Mouse (Mus musculus) heart, embryonic 13.5 days (tissue): ENCODE measurements around the gene Hist4h4. TPM values are rescaled to one million over a fixed set of nuclear protein-coding genes. Genes with fewer than 3 reads are reported as not detected.

Experiments
- ATAC-seq: fragments of 200-750 bp; cut with Nextera tagmentation; 2 replicates; pipeline ENCODE4 v1.8.0; 2017; ENCODE audit warnings: moderate TSS enrichment; ENCODE audit not compliant: insufficient number of reproducible peaks, low FRiP score, low TSS enrichment; ENCODE audit errors: extremely low read depth
- H3K27ac ChIP-seq: fragments of 300-500 bp; sonication (generic); replicated peaks from 2 replicates; pipeline ENCODE4 v1.5.1; 2015; ENCODE audit warnings: moderate library complexity, mild to moderate bottlenecking, inconsistent platforms
- H3K27me3 ChIP-seq: fragments of 300-500 bp; sonication (generic); replicated peaks from 2 replicates; pipeline ENCODE4 v1.6.1; 2015; ENCODE audit warnings: mild to moderate bottlenecking, inconsistent platforms
- H3K36me3 ChIP-seq: fragments of 300-500 bp; sonication (generic); 2 replicates; pipeline ENCODE4 v1.6.1; 2015; ENCODE audit warnings: mild to moderate bottlenecking, inconsistent platforms
- H3K4me1 ChIP-seq: fragments of 300-500 bp; sonication (generic); 2 replicates; pipeline ENCODE4 v1.6.1; 2015; ENCODE audit warnings: inconsistent platforms
- H3K4me2 ChIP-seq: fragments of 300-500 bp; sonication (generic); 2 replicates; pipeline ENCODE4 v1.6.1; 2015; ENCODE audit warnings: inconsistent platforms, mild to moderate bottlenecking, moderate library complexity
- H3K4me3 ChIP-seq: fragments of 300-500 bp; sonication (generic); 2 replicates; pipeline ENCODE4 v1.5.1; 2015; ENCODE audit warnings: moderate library complexity, mild to moderate bottlenecking, inconsistent platforms
- H3K9ac ChIP-seq: fragments of 300-500 bp; sonication (generic); 2 replicates; pipeline ENCODE4 v1.6.1; 2015; ENCODE audit warnings: inconsistent platforms, mild to moderate bottlenecking, moderate library complexity
- H3K9me3 ChIP-seq: fragments of 300-500 bp; sonication (generic); 2 replicates; pipeline ENCODE4 v1.6.1; 2016; ENCODE audit warnings: inconsistent platforms
- WGBS: fragments of 180-500 bp; shearing (Covaris S2); methylation state at CpG from one replicate; pipeline ENCODE4 v1.1.7; 2015; ENCODE audit warnings: mixed read lengths; 5-methylcytosine and 5-hydroxymethylcytosine counted together
- microRNA-seq: library from miRNA; unstranded; fragments of <30 nt; microRNA quantifications from one replicate; pipeline ENCODE4, GENCODE M21; 2016
- polyA plus RNA-seq: library from polyadenylated mRNA; unstranded; fragments of >200 nt; fragmentation: Nextera tagmentation; extraction: Ambion mirVana; gene quantifications from 2 replicates; pipeline ENCODE4 v1.2.1, GENCODE M21; 2015

Hist4h4 gene
- polyA plus RNA-seq, 1 experiment from 2014 or later = 0.11 TPM

GRCm38 (mm10) chr6:136782146-136782545, 22.1 kb downstream of the Hist4h4 start:
- Histone ChIP-seq H3K4me3 (no peak overlapping the region), H3K4me1 (no peaks in the 10 kb centered on the region), H3K4me2 (no peak overlapping the region), H3K27ac (no peak overlapping the region), H3K27me3 (no peaks in the 10 kb centered on the region), H3K9me3 (no peaks in the 10 kb centered on the region), H3K36me3 (no peaks in the 10 kb centered on the region), H3K9ac (no peak overlapping the region)
- 84% methylated on average over 12 of the region's 12 CpGs for WGBS
- ATAC-seq = no peak

GRCm38 (mm10) chr6:136781377-136781986, 22.7 kb downstream of the Hist4h4 start, which contains the start of gene Gucy2c:
Gene Gucy2c (minus strand): TSS chr6:136781765.
- no peak within 1 kb of the TSS for H3K4me3 ChIP-seq
- no peaks in the 10 kb centered on the region for H3K9me3 ChIP-seq
- H3K36me3 ChIP-seq = no peaks in the 10 kb centered on the region
- 72% methylated on average over 20 of the region's 20 CpGs for WGBS
- H3K27ac ChIP-seq = no peak within 1 kb of the TSS
- no peaks in the 10 kb centered on the region for H3K27me3 ChIP-seq
- H3K4me2 ChIP-seq = no peak within 1 kb of the TSS
- H3K9ac ChIP-seq = no peak within 1 kb of the TSS
- no peaks in the 10 kb centered on the region for H3K4me1 ChIP-seq
- ATAC-seq = no peak

GRCm38 (mm10) chr6:136776392-136776791, 27.8 kb downstream of the Hist4h4 start:
- no peak overlapping the region for H3K9ac ChIP-seq
- ATAC-seq = no peak
- no peak overlapping the region for H3K27ac ChIP-seq
- H3K4me3 ChIP-seq = no peak overlapping the region
- no peaks in the 10 kb centered on the region for H3K27me3 ChIP-seq
- H3K9me3 ChIP-seq = no peaks in the 10 kb centered on the region
- no peaks in the 10 kb centered on the region for H3K36me3 ChIP-seq
- no peak overlapping the region for H3K4me2 ChIP-seq
- WGBS = 83% methylated on average over 1 of the region's 1 CpGs
- H3K4me1 ChIP-seq = no peaks in the 10 kb centered on the region

- Histone ChIP-seq H3K36me3 (no peaks in the 10 kb centered on the region), H3K9me3 (no peaks in the 10 kb centered on the region), H3K9ac (no peak overlapping the region), H3K27me3 (no peaks in the 10 kb centered on the region), H3K4me2 (no peak overlapping the region), H3K27ac (no peak overlapping the region), H3K4me1 (no peaks in the 10 kb centered on the region), H3K4me3 (no peak overlapping the region)
- WGBS = 65% methylated on average over 7 of the region's 7 CpGs
- ATAC-seq = no peak
Measured at GRCm38 (mm10) chr6:136769859-136770258, 34.4 kb downstream of the Hist4h4 start.

GRCm38 (mm10) chr6:136769143-136769542, 35.1 kb downstream of the Hist4h4 start:
- H3K27me3 ChIP-seq = no peaks in the 10 kb centered on the region
- H3K4me2 ChIP-seq = no peak overlapping the region
- WGBS = 63% methylated on average over 8 of the region's 8 CpGs
- H3K36me3 ChIP-seq = no peaks in the 10 kb centered on the region
- H3K9me3 ChIP-seq = no peaks in the 10 kb centered on the region
- no peak overlapping the region for H3K4me3 ChIP-seq
- no peak for ATAC-seq
- no peak overlapping the region for H3K9ac ChIP-seq
- peaks cover 5% of the 10 kb centered on the region for H3K4me1 ChIP-seq
- no peak overlapping the region for H3K27ac ChIP-seq

GRCm38 (mm10) chr6:136763912-136764311, 40.3 kb downstream of the Hist4h4 start:
- Histone ChIP-seq H3K4me3 (no peak overlapping the region), H3K27ac (peak overlapping the region; percentile 37; the same call in 1 of the 2 replicates), H3K27me3 (no peaks in the 10 kb centered on the region), H3K36me3 (no peaks in the 10 kb centered on the region), H3K4me1 (peaks cover 14% of the 10 kb centered on the region), H3K9ac (no peak overlapping the region), H3K4me2 (peak overlapping the region; percentile 5; the same call in 1 of the 2 replicates), H3K9me3 (no peaks in the 10 kb centered on the region)
- no peak for ATAC-seq
- 8% methylated on average over 1 of the region's 1 CpGs for WGBS

Small RNAs within 50 kb of the gene (microRNA-seq; reads per million reads assigned to microRNA genes)
- gene Gm44364 = not detected

Other genes with a start within 250 kb of the Hist4h4 start
- gene Plbd1, start 142.5 kb downstream of the Hist4h4 start, polyA plus RNA-seq = 6.3 TPM in 2 replicates
- gene Gucy2c, start 22.6 kb downstream of the Hist4h4 start, polyA plus RNA-seq = 0.04 TPM in 2 replicates
- 75.2 and 81.2 TPM in 2 replicates for gene H2afj, start 3.8 kb upstream of the Hist4h4 start, polyA plus RNA-seq
- 1.2 and 1.9 TPM in 2 replicates for gene BC049715, start 23.2 kb upstream of the Hist4h4 start, polyA plus RNA-seq
- gene Wbp11, start 23.8 kb upstream of the Hist4h4 start, polyA plus RNA-seq = 70.6 and 71.1 TPM in 2 replicates
- gene Smco3, start 31.0 kb upstream of the Hist4h4 start, polyA plus RNA-seq = 0.20 TPM in 1 of 2 replicates, not detected in the other
- 13.3 and 15.6 TPM in 2 replicates for gene Art4, start 53.3 kb upstream of the Hist4h4 start, polyA plus RNA-seq
- gene Mgp, start 71.4 kb upstream of the Hist4h4 start, polyA plus RNA-seq = 290 and 310 TPM in 2 replicates
- gene Erp27, start 117.8 kb upstream of the Hist4h4 start, polyA plus RNA-seq = 0.80 and 0.96 TPM in 2 replicates
- gene Pde6h, start 119.4 kb upstream of the Hist4h4 start, polyA plus RNA-seq = 0.36 TPM in 1 of 2 replicates, not detected in the other
- gene Arhgdib, start 137.5 kb upstream of the Hist4h4 start, polyA plus RNA-seq = 85.1 and 86.5 TPM in 2 replicates